Mouse (Mus musculus): ENCODE measurements around the gene Ap1m1.

Gene Ap1m1

DNA sequence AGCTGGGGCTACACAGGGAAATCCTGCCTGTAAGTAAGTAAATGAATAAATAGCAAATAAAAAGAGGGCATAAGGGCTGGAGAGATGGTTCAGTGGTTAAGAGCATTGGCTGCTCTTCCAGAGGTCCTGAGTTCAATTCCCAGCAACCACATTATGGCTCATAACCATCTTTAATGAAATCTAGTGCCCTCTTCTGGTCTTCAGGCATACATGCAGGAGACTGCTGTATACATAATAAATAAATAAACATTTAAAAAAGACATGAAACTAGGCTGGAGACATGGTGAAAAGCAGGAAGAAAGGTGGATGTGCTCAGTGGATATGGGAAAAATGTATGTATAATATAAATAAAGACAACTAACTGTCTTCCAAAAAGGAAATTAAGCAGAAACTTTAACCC, 53.5 kb downstream of the Ap1m1 start:
- DNase-seq (ENCODE audit: low spot score in 2 of 2), result no peak

DNA sequence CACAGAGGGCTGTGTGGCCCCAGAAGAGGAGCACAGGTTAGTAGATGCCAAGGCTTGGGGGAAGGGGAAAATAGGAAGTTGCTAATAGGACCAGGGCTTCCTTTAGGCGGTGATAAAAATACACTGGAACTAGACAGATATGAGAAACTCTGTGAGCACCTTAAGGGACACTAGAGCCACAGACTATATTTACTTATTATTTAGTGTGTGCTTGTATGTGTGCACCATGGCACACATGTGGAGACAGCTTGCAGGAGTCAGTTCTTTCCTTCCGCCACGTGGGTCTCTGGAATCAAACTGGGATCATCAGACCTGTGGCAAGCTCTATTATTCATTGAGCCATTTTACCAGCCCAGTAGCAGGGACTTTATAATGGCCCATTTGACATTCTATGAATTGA, 55.3 kb downstream of the Ap1m1 start:
- DNase-seq (ENCODE audit: low spot score in 2 of 2), result no peak

DNA sequence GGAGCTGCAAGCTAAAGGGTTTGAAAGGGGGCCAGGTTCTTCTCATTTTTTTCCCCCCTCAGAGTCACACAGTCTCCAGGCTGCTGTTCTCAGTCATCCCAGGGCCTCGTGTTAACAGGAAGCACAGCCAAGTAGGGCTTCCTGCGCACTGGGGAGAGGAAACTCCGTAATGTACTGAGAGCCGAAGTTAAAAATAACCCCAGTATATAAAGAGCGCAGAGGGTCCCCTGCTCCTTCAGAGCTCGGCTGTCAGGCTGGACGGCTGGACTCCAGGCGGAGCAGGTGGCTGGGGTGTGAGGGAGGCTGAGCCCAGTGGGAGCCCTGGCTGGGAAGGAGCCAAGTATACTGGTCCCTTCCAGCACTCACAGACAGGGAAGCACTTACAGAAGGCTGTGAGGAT, 55.9 kb downstream of the Ap1m1 start:
- DNase-seq (ENCODE audit: low spot score in 2 of 2), result peak; percentile 72 to 75

DNA sequence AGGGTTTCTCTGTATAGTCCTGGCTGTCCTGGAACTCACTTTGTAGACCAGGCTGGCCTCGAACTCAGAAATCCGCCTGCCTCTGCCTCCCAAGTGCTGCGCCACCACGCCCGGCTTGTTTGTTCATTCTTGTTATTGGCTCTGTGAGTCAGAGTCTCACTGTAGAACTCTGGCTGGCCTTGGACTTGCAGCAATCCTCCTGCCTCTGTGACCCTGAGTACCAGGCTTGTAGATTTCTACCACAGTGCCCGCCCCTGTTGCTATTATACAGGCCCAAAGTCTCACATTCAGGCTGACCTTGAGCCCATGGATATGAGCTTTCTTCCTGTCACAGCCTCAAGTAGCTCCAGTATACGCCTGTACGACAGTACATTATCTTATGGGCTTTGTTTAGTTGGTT, 56.7 kb downstream of the Ap1m1 start:
- no peak for DNase-seq (ENCODE audit: low spot score in 2 of 2)

DNA sequence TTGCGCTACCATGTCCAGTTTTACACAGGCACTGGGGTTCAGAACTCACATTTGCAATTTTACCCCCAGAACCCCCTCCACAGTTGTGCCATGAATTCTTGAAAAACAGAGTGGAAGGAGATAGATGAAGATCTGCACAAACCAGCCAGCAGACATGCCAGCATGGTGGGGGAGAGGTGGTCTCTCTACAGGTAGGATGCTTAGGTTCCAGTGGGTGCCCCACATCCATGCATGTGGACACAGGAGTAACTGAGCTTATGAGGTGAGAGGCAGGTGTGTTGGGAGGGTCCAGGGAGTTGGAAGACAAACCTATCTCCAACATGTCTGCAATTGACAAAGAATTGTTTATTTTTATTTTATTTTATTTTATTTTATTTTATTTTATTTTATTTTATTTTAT, 59.1 kb downstream of the Ap1m1 start:
- DNase-seq (ENCODE audit: low spot score in 2 of 2), result no peak

DNA sequence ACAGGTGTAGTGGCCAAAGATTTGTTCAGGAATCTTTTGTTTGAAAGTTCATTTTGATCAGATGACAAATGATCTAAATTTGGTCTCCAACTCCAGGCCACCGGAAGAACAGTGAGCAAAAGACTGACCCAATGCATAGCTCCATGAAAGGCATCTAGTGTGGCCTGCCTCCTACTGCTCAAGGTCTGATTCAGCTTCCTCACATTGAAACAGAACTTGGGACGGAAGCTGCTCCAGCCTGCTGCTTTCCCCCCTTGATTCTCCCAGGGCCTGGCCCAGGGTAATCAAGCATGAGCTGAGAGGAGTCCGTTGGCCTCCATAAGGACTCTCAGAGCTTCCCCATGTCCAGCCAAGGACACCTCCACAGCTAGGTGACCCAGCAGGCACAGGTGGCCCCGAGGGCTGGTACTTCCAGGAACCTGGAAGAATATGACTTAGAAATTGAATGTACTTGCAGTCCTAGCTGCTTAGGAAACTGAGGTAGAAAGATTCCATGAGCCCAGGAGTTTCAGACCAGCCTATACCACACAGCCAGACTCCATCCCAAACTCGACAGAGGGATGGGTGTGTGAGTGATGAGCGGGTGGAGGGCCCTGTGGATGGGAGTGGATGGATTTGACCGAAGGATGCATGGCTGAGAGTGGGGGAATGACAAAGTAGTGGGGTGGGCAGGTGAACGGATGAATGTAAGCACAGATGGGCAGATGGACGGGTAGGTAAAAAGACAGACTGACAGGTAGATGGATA, 61.0 kb downstream of the Ap1m1 start:
- DNase-seq (ENCODE audit: low spot score in 2 of 2), result no peak

DNA sequence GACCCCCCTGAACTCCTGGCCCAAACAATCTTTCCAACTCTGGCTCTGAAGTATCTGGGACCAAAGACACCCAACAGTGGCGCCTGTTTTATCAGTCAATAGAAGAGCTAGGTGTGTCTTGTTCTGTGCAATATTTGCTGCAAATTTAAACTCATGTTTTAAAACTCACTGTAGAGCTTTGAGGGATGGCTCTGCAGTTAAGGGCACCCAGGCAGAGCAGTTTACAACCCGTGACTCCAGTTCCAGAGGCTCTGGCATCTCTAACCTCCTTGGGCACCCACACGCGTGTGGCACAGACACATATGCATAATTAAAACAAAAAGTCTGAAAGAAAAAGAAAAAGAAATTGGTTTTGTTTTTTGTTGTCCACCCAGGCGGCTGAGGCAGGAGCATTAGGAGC, 61.7 kb downstream of the Ap1m1 start:
- DNase-seq (ENCODE audit: low spot score in 2 of 2), result no peak

DNA sequence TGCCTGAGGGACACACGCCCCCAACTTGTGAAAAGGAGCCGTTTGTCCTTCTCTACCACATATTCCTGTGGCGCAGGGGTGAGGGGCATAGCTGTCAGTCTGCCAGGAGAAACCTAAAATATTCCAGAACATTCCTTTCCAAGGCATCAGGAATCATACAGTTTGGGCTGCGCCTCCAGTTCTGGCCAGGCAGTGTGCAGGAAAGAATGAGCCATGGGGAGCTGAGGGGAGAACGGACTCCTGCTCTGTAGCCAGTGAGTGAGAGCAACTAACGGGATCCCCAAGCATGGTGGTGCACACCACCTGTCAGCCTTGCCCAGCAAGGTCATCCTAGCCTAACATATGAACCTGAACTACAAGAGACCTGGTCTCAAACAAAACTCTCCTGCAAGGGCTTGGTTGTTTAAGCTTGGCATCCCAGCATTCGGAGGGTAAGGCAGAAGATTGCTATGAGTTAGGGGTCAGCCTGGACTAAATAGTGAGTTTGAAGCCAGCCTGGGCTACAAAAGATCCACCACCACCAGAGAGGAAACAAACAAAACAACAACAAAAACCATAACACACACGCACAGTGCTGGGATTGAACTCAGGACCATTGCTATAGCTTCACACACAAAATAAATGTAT, 63.3 kb downstream of the Ap1m1 start:
- DNase-seq (ENCODE audit: low spot score in 2 of 2), result no peak

DNA sequence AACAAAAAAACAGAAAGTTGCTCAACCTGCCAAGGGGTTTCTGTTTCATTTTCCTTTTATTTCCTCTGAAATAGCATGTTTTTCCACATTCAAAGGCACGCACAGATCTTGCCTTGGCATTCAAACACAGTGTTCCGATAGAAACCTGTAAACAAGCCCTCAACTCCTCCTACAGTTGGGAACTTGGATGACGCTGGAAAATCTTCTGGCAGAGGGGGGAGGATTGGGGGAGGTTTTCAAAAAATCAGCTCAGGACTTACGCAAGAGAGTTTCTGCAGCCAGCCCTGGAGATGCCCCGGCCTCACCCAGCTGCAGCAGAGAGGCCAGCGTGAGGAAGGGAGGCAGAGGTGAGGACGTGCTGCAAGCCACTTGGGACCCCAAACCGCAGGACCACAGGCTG, 63.8 kb downstream of the Ap1m1 start:
- peak in 1 of 2 experiments; percentile 32 for DNase-seq (ENCODE audit: low spot score in 2 of 2)

DNA sequence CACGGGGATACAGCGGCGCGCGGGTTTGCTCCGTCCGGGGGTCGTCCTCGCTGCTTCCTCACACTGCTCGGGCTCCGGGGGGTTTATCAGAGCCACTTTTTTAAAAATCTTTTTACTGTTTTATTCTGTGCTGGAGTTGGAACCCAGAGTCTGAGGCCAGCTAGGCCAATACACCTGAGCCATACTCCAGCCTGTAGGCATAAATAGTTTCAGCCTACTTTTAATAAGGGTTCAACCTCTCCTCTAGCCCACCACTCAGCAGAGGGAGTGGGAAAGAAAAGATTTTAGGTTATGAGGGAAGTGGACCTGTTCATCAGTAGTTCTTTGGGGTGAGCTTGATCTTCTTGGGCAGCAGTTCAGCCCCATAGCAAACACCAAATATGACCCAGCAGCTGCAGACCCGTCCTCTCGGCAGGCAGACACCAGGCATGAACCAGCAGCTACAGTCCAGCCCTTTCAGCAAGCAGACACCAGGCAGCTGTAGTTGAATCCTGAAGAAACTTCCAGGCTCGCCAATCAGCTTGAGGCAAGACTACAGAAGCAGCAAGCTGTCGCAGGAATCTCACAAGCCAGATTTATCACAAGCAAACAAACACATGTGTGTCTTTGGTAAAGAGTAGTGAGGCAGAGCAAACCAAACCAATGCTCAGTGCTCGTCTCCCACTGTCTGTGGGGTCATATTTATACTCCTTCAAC, 65.5 kb downstream of the Ap1m1 start, which contains the start of gene Gm10282:
Gene Gm10282, minus strand, starts transcription at position 51 of the 696 bp plus-strand sequence.
- no peak for DNase-seq (ENCODE audit: low spot score in 2 of 2)

DNA sequence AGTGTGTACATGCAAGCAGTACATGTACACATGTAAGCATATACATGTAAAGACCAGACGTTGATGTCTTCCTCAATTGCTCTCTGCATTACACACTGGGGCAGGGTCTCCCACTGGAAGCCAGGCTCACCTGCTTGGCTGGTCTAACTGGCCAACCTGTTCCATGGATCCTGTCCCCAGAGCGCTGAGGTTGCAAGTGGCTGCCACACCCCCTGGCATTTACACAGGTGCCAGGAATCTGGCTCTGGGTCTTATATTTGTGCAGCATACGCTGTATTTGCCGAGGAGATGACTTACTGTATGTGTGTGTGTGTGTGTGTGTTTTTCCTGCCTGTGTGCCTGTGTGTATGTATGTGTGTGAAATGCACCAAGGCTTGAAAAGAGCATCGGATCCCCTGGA, 67.1 kb downstream of the Ap1m1 start:
- no peak for DNase-seq (ENCODE audit: low spot score in 2 of 2)

All from natural killer cell, adult 2 months (primary cell).